Mouse (Mus musculus) NIH3T3 (cell line): ENCODE measurements around the gene Oxsm.

Experiments used
- DNase-seq: peaks from one replicate; pipeline ENCODE4 v3.0.0-alpha.2; 2012; ENCODE audit warnings: low read depth

Gene Oxsm

DNA sequence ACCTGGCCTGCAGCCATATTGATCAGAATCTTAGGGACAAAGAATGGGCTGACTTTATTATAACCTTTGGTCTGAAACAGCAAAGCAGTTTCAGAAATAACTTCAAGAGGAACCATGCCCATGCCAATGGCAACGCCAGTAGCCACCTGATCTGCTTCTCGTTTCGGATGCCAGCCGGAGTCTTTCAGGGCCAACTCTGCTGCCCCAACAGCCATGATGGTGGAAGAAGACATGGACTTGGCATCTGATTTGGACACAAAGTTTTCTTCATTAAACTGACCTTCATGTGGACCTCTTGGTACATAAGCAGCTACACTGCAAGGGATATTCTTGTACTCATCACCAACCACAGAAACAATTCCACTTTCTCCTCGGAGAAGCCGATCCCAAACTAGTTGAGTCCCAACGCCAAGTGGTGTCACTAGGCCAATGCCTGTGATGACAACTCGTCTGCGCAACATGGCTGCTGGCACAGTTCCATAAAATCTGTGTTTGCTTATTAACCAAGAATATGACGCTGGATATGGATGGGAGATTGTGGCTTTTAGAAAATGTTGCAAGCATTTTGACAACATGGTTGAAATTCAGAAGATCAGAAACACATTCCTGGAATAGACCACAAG, 7.3 kb downstream of the Oxsm start:
- DNase-seq: peak; percentile 12

DNA sequence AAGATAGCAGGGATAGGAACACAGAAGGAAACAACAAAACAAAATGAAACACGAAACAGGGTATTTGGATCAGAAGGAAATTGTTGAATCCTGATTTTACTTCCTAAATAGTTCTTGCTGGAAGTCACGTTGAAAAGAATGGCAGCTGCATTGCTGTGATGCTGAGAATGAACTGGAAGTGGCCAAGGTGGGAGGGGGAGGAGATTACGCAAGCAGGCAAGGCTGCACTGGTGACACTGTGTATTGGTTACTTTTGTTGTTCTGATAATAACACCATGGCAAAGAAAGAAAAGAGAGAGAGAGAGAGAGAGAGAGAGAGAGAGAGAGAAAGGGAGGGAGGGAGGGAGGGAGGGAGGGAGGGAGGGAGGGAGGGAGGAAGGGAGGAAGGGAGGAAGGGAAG, 13.1 kb downstream of the Oxsm start:
- no peak for DNase-seq

DNA sequence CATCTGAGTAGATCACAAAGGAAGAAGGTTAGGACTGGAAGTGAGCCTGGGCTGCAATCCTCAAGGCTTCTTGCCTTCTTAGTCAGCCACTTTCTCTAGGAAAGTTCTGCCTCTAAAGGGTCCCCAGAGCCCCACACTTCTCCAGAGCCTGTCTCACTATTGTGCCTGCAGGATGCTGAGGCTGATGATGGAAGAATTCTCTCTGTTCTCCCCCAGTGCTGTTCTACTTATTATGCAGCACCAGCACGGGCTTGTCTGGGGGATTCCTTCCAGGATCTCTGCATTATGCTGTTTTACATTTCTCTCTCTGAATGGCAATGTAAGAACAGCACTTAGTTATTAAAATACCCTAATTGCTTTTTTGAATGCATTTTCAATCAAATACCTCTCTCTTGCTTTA, 16.1 kb downstream of the Oxsm start:
- no peak for DNase-seq

- no peak for DNase-seq
Observed at GRCm38 (mm10) chr14:16230581-16230980, 19.0 kb downstream of the Oxsm start.

DNA sequence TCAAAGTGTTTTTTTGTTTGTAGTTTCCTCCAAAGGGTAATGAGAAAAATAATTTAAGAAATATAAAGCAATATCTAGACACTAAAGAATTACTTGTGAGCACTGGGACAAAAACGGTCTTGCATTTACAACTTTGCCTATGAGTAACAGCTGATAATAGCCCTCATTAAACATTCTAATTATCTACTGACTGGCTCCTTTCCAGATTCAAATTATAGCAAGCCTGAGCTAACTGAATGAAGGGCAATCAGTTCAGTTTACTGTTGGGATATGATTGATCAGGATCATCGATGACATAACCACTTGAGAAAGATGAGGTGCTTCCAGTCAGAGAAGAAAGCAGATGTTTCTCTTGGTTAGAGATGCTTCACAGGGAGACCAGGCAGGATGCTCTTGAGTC, 20.2 kb downstream of the Oxsm start:
- DNase-seq: no peak

DNA sequence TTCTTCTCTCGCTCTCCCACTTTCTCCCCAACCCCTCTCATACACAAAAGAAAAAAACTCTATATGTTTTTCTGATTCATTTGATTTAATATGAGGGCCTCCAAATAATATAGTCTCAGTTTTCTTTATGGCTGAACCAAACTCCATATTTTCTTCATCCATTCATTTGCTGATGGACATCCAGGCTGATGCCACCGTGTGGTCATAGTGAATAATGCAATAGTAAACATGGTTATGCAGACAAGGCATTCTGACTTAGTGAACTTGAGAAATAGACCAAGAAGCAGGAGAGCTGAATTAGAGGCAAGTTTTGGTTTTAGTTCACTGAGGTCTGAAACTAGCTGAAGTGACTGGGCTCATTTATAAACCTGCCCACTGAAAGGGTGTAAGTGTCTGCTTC, 30.6 kb downstream of the Oxsm start:
- DNase-seq: peak; percentile 76

GRCm38 (mm10) chr14:16207722-16208121, 41.9 kb downstream of the Oxsm start:
- no peak for DNase-seq

DNA sequence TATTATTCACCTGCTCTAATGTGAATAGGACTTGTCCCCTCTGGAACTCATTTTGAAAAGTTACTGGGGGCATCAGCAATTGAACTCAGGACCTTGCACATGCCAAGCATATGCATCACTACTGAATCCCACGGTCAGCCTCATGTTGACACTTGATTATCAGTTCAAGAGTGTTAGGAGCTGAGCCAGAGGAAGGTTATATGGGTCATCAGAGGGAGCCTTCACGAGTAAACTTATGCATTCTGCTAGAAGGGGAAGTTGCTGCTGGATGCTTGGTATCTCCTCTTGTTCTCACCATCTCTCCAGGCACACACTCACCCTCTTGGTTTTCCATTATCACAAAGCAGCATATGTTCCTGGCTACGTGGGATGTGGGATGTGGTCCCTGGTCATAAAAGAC, 47.9 kb downstream of the Oxsm start:
- no peak for DNase-seq

DNA sequence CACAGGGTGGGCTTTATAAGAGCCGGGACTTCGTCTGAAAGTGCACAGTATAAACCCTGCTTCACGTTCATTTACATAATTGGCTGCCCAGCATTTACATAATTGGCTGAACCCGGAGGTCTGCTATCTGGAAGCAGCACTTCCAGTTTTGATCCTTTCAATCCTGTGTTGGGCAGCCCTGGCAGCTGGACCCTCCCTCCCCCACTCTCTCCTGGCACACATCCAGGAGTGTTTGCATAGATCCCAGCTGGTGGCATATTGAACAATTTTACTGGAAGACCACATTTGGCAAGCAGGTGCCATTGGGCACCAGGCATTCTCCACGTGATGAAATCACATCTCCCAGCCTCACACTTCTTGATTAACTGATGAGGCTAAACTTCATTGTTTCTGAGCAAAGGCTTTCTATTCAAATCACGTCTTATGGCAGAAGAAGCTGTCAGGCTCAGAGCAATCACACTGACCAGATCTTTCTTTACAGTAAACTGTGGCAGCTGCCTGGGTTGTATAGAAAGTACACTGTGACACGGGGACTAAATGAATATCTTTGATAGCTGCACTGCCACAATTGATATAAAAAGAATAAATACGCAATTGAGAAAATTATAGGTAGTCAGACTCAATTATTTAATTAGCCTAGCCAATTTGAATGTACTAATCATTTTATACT, 48.5 kb downstream of the Oxsm start:
- DNase-seq: peak; percentile 10

DNA sequence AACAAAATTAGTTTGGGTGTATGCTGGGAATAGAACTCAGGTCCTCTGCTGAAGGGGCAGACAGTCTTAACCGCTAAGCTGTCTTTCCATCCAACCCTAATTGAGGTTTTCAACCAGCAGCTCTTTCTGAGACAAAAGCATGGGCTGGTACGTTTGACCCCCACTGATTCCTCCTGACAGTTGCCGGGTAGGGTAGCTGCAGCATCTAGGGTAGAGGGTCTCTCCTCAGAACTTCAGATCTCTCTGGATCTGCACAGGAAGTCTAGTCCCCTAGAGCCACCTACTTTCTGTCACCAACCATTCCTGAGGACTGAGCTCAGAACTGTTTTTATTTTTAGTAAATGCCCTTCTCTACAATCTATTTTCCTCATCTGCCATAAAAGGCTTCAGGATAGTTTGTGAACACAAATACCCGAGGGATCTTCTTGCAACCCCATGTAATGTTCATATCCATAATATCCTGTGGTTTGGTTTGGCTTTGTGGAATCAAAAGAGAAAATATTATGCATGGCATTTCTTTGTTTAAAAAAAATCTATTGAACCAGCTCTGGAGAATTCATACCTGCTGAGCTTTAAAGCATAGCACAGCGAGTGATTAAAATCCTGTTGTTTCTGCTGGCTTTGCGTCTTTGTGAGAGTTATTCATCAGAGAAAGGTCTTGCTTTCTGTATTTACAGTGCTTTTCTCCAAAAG, 49.2 kb downstream of the Oxsm start:
- no peak for DNase-seq

- peak; percentile 56 for DNase-seq
Observed at GRCm38 (mm10) chr14:16196518-16196917, 53.1 kb downstream of the Oxsm start.

DNA sequence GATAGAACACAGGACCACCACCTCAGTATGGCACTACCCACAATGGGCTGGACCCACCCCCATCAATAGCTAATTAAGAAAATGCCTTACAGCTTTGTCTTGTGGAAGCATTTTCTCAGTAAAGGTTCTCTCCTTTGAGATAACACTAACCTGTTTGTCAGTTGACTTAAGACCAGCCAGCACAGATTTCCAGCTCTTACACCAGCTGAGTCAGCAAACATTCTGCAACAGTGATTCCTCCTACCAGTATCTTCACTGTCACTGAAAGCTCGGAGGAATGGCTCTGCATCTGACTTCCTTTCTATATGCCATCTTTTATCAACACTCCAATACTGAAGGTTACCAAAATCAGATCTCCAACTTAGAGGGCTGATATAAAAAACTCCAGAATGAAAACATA, 54.1 kb downstream of the Oxsm start:
- DNase-seq: no peak

DNA sequence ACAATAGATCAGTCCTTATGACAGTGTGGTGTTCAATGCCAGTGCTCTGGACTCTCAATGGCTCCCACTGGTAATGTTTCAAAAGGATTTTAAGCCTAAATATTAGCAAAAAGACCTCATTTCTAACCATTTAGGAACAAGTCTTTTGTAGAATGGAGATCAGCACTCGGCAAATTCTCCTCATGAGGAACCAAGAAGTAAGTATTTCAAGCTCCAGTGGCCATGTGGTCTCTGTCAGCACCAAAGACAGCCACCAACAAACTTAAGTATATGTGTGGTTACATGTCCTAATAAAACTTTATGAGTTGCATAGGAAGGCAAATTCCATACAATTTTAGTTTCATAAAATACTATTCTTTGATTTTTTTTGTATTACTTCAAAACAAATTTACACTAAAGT, 55.5 kb downstream of the Oxsm start:
- no peak for DNase-seq

DNA sequence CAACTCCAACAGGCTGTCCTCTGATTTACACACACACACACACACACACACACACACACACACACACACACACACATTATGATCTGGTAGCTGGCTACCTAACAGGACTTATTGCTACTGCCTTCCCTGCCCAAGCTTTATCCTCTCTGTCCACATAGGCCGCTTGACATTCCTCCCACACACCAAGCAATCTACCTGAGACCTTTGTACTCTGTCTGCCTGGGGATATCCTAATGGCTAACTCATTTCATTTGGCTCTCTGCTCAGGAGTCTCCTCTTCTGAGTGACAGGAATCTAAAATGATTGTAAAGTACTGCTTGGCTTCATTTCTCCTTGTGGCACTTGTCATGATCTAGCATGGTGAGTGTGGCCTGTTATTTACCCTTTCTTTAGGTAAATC, 60.5 kb downstream of the Oxsm start:
- no peak for DNase-seq
